Mouse (Mus musculus) limb, embryonic 10.5 days (tissue): ENCODE measurements around the gene Cttnbp2nl. TPM values are rescaled to one million over a fixed set of nuclear protein-coding genes. Genes with fewer than 3 reads are reported as not detected.
A peak's percentile ranks its signal among the peaks of the same experiment; 100 is the strongest.

Source experiments
- DNase-seq: peaks from one replicate; pipeline ENCODE4 v3.0.0-alpha.2; 2017; ENCODE audit warnings: low spot score
- H3K27ac ChIP-seq: fragments of 300-500 bp; sonication (generic); 2 replicates; pipeline ENCODE4 v1.5.1; 2016; ENCODE audit warnings: mild to moderate bottlenecking
- H3K27me3 ChIP-seq: fragments of 300-500 bp; sonication (generic); 2 replicates; pipeline ENCODE4 v1.6.1; 2016; ENCODE audit warnings: low read depth, mild to moderate bottlenecking; ENCODE audit not compliant: poor library complexity, severe bottlenecking
- H3K36me3 ChIP-seq: fragments of 300-500 bp; sonication (generic); 2 replicates; pipeline ENCODE4 v1.6.1; 2016; ENCODE audit warnings: mild to moderate bottlenecking, moderate library complexity
- H3K4me1 ChIP-seq: fragments of 300-500 bp; sonication (generic); 2 replicates; pipeline ENCODE4 v1.6.1; 2016
- H3K4me3 ChIP-seq: fragments of 300-500 bp; sonication (generic); 2 replicates; pipeline ENCODE4 v1.5.1; 2016; ENCODE audit warnings: mild to moderate bottlenecking, moderate library complexity
- H3K9me3 ChIP-seq: fragments of 300-500 bp; sonication (generic); replicated peaks from 2 replicates; pipeline ENCODE4 v1.6.1; 2016; ENCODE audit warnings: mild to moderate bottlenecking
- WGBS: fragments of 180-500 bp; shearing (Covaris S2); methylation state at CpG from one replicate; pipeline ENCODE4 v1.1.7; 2016; 5-methylcytosine and 5-hydroxymethylcytosine counted together
- polyA plus RNA-seq: library from polyadenylated mRNA; unstranded; fragments of >200 nt; fragmentation: Nextera tagmentation; extraction: Ambion mirVana; gene quantifications from 2 replicates; pipeline ENCODE4 v1.2.1, GENCODE M21; 2016

Cttnbp2nl gene
- polyA plus RNA-seq, 1 experiment from 2014 or later, result 50.1 TPM

DNA sequence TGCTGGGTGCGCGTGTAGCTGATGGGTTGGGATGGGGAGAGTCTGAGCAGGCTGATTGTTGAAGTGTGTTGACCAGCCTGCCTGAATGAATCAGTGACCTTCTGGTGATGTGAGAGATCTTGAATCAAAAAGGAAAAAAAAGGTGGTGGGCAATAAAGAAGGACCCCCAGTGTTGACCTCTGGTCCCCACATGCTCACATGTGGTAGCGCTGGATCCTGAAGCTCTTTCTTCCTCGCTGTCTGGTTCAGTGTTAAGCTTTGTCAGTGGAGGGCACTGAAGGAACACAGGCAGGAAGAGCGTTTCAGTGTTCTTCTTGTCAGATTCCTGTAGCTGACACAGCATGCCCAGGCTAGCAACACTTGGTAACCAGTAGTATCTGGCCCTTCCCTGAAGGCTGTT is 22.9 kb upstream of the Cttnbp2nl start:
- DNase-seq, result no peak
- no peak overlapping the region for H3K4me3 ChIP-seq
- 90% methylated on average over 5 of the region's 5 CpGs for WGBS
- H3K36me3 ChIP-seq, result no peaks in the 10 kb centered on the region
- no peaks in the 10 kb centered on the region for H3K9me3 ChIP-seq
- no peaks in the 10 kb centered on the region for H3K27me3 ChIP-seq
- H3K4me1 ChIP-seq, result peaks cover 18% of the 10 kb centered on the region
- no peak overlapping the region for H3K27ac ChIP-seq

DNA sequence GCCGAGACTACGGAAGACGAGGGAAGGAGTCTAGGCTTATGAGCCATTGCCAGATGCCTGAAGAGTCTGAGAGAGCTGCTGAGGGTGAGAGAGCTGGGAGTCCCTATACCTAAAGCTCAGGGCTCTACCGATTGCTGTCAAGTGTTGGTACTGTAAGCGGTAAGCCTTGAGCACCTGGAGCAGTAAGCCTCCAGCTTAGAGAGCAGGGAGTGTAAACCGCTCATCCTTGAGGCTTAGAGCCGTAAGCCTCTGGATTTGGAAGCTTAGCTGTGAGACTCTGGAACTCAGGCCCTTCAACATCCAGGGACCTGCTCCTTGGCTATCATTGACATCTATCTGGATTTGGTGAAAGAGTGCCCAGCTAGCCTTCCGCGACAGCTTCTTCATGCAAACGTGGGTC is 19.6 kb upstream of the Cttnbp2nl start:
- DNase-seq, result no peak
- Histone ChIP-seq H3K36me3 (no peaks in the 10 kb centered on the region), H3K27ac (no peak overlapping the region), H3K9me3 (no peaks in the 10 kb centered on the region), H3K4me3 (no peak overlapping the region), H3K27me3 (no peaks in the 10 kb centered on the region), H3K4me1 (peaks cover 26% of the 10 kb centered on the region)
- 92% methylated on average over 10 of the region's 10 CpGs for WGBS

DNA sequence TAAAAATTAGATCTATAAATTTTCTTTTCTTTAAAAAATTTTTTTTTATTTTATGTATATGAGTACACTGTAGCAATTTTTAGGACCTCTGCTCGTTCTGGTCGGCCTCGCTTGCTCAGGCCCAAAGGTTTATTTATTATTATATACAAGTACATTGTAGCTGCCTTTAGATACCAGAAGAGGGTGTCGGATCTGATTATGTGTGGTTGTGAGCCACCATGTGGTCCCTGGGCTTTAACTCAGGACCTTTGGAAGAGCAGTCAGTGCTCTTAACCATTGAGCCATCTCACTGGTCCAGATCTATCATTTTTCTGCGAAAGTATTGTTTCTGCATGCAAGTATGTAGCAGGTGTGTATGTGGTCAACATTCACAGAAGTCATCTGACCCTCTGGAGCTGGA is 18.3 kb upstream of the Cttnbp2nl start:
- Histone ChIP-seq H3K4me3 (no peak overlapping the region), H3K9me3 (no peaks in the 10 kb centered on the region), H3K4me1 (peaks cover 27% of the 10 kb centered on the region), H3K36me3 (no peaks in the 10 kb centered on the region), H3K27ac (no peak overlapping the region), H3K27me3 (no peaks in the 10 kb centered on the region)
- no peak for DNase-seq
- 94% methylated on average over 5 of the region's 5 CpGs for WGBS

DNA sequence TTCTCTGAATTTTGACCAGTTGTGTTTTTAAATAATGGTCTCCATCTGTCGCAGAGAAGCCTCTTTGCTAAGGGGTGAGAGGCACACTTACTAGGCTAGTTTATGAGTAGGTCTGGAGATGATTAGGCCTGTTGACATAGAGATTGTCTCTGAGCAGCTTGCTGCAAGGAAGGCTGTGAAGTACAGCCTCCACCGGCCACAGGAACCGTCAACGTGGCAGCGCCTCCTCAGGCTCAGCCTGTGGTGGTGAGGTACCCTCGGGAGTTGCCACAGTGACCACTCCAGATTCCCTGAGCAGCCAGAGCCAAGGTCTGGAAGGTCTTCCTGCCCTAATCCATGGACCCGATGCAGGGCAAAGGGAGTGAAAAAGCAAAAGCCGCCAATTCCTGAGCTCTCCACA is 17.6 kb upstream of the Cttnbp2nl start:
- Histone ChIP-seq H3K4me1 (peaks cover 27% of the 10 kb centered on the region), H3K27ac (peak overlapping the region; percentile 76), H3K27me3 (no peaks in the 10 kb centered on the region), H3K9me3 (no peaks in the 10 kb centered on the region), H3K4me3 (no peak overlapping the region), H3K36me3 (no peaks in the 10 kb centered on the region)
- no peak for DNase-seq
- 46% methylated on average over 8 of the region's 8 CpGs for WGBS

DNA sequence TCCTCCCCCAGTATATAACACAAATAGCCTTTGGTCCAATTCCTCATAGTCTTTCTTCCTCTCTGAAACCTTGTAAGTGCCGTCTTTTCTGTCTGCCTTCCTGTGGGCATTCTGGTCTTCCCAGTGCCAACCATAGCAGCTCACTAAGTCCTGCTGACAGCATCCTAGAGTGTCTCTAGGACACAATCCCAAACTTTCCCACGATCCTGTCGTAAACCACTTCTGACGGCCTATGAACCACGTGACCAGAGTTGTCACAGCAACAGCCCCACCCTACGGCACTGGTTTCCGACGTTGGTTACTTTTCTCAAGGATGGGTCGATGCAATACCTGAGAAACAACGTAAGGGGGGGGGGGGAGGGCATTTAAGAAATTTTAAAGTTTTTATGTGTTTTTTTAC is 13.6 kb upstream of the Cttnbp2nl start, which contains the start of gene 4930564D02Rik:
TSS of gene 4930564D02Rik (plus strand) at position 301 of the 400 bp plus-strand sequence.
- H3K36me3 ChIP-seq, result no peaks in the 10 kb centered on the region
- DNase-seq, result no peak
- no peak within 1 kb of the TSS for H3K4me3 ChIP-seq
- no peaks in the 10 kb centered on the region for H3K9me3 ChIP-seq
- 81% methylated on average over 10 of the region's 10 CpGs for WGBS
- H3K27me3 ChIP-seq, result no peaks in the 10 kb centered on the region
- peaks cover 33% of the 10 kb centered on the region for H3K4me1 ChIP-seq
- H3K27ac ChIP-seq, result 0 out of 2 replicates have a peak within 1 kb of the TSS, but pooled peaks have one; percentile 20

DNA sequence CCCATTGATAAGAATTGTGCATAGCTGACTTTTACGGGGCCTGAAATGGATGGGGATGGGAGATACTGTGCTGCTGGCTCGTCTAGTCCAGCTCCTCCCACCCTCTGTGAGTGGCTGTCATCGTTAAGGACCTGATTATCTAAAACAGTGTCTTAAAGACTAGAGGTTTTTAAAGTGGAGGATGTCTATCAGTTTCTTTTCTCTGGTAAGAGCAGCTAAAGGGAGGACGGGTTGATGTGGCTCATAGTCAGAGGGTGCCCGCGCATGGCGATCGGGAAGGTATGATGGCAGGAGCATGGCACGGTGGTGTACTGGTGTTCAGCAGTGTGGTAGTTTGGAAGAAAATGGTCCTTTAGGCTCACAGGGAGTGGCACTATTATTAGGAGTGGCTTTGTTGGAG is 9.7 kb upstream of the Cttnbp2nl start:
- H3K9me3 ChIP-seq, result no peaks in the 10 kb centered on the region
- no peak for DNase-seq
- peaks cover 43% of the 10 kb centered on the region for H3K4me1 ChIP-seq
- H3K27me3 ChIP-seq, result no peaks in the 10 kb centered on the region
- no peaks in the 10 kb centered on the region for H3K36me3 ChIP-seq
- no peak overlapping the region for H3K4me3 ChIP-seq
- H3K27ac ChIP-seq, result no peak overlapping the region; the same call in 1 of the 2 replicates
- 80% methylated on average over 9 of the region's 9 CpGs for WGBS

DNA sequence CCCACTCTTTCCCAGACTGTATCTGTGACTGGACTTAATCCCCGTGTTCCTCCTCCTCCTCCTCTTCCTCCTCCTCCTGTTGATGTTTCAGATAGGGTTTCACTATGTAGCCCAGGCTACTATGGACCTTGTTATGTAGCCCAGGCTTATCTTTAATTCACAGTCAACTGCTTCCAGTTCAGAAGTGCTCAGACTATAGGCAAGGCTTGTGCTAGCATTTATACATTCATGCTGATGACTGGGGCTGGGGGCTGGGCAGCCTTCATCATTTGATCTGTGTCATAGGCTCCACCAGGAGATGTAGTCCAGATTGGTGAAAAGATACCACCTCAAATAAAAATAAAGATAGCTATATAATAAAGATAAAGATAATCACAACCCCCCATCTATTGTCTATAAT is 9.0 kb upstream of the Cttnbp2nl start:
- no peak for DNase-seq
- Histone ChIP-seq H3K27me3 (no peaks in the 10 kb centered on the region), H3K4me1 (peaks cover 39% of the 10 kb centered on the region), H3K36me3 (no peaks in the 10 kb centered on the region), H3K9me3 (no peaks in the 10 kb centered on the region), H3K4me3 (no peak overlapping the region), H3K27ac (peak overlapping the region; percentile 77; the same call in 1 of the 2 replicates)
- 66% methylated on average over 1 of the region's 1 CpGs for WGBS

DNA sequence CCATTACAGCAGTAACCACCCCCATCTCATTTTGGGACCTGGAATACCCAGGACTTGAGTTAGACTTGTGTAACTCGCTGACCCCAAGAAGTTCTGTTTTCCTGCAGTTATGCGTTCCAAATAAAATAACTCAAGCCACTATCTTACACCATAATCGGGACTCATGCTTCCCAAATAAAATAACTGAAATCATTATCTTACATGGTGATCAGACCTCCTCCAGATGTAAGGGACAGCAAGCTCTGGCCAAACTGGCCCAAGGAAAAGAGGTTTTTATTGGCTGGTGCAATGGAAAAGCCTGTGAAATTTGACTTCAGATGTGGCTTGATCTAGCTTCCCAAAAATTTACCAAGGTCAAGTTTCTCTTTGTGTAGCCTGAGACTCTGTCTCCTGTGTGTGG is 8.6 kb upstream of the Cttnbp2nl start:
- Histone ChIP-seq H3K4me1 (peaks cover 39% of the 10 kb centered on the region), H3K9me3 (no peaks in the 10 kb centered on the region), H3K27ac (peak overlapping the region; percentile 77; the same call in 1 of the 2 replicates), H3K27me3 (no peaks in the 10 kb centered on the region), H3K36me3 (no peaks in the 10 kb centered on the region), H3K4me3 (no peak overlapping the region)
- 85% methylated on average over 3 of the region's 3 CpGs for WGBS
- DNase-seq, result no peak

DNA sequence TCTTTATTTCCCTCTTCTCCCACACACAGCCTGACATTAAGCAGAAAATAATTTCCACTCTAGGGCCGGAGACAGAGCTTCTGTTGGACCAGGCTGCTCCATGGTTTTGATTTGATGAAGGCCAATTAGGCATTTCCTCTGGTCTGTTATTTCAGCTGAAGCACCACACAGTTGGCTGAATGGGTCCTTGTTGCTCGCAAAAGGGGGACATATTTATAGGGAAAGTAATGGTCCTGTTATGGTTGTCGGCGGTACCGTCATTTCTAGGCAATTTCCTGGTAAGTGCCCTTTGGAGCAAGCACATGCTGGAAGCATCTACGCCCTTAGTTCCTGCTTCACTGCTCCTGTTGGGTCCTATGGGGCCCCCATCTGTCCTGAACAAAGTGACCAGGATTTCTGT is 8.0 kb upstream of the Cttnbp2nl start:
- Histone ChIP-seq H3K27me3 (no peaks in the 10 kb centered on the region), H3K4me3 (no peak overlapping the region), H3K4me1 (peaks cover 39% of the 10 kb centered on the region), H3K9me3 (no peaks in the 10 kb centered on the region), H3K36me3 (no peaks in the 10 kb centered on the region), H3K27ac (peak overlapping the region; percentile 77)
- no peak for DNase-seq
- WGBS, result 51% methylated on average over 6 of the region's 6 CpGs

DNA sequence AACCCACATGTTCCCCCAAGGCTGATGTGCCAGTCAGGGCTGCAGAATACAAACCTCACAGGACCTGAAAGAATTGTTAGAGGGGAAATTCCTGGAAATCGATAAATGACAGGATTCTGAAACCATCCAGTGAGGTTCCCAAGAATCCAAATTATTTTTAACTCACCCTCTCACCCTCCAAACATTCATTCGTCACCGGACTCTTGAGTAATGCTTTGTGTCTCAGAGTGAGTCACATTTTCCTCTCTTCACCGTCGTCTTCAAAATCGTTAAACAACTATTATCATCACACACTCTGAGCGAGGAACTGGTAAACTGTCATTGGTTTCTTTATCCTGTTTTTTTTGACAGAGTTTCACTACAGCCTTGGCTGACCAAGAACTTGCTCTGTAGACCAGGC is 7.0 kb upstream of the Cttnbp2nl start:
- 77% methylated on average over 7 of the region's 7 CpGs for WGBS
- peaks cover 39% of the 10 kb centered on the region for H3K4me1 ChIP-seq
- DNase-seq, result no peak
- H3K27me3 ChIP-seq, result no peaks in the 10 kb centered on the region
- no peaks in the 10 kb centered on the region for H3K36me3 ChIP-seq
- H3K4me3 ChIP-seq, result no peak overlapping the region
- H3K9me3 ChIP-seq, result no peaks in the 10 kb centered on the region
- no peak overlapping the region; the same call in 1 of the 2 replicates for H3K27ac ChIP-seq

DNA sequence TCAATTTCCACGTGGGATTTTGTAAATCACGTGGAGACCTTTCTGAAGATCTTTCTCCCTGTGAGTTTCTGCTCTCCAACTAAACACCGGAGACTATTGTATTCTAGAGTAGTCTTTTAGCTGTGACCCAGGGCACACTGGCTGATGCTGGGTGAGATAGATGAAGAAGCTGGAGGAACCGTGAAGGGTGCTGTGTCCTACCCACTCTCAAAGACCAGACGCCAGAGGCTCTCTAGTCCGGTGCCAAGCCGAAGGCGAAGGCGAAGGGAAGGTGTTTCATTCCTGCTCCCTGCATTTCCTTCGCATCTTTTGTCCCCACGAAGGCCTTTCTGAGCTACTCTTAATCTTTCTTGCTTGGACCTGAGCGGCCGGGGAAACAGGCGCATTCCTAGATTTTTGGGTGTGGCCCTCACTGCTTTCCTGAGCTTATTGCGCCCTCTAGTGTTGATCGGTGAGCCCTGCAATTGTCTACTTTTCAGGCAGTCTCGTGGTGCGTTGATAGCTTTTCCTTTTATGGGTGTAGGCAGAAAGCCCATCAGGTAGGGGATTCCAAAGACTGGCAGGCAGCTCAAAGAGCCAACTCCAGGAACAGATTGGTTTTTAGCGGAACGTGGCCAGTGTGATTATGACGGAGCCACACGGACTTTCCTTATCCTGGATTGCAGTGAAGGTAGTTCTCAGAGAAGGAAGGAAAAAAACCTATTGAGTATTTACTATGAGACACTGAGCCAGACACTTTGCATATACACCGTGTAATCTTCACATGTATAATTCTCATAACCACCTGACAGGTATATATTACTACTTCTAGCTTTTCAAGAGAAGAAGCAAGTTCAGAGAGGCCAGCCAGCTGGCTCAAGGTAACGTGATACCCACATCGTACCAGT is 5.9 kb upstream of the Cttnbp2nl start:
- H3K27ac ChIP-seq, result peak overlapping the region; percentile 62; the same call in 1 of the 2 replicates
- peak; percentile 90 for DNase-seq
- H3K4me3 ChIP-seq, result peak overlapping the region; percentile 35
- H3K36me3 ChIP-seq, result no peaks in the 10 kb centered on the region
- H3K9me3 ChIP-seq, result no peaks in the 10 kb centered on the region
- peaks cover 39% of the 10 kb centered on the region for H3K4me1 ChIP-seq
- 16% methylated on average over 25 of the region's 25 CpGs for WGBS
- no peaks in the 10 kb centered on the region for H3K27me3 ChIP-seq

DNA sequence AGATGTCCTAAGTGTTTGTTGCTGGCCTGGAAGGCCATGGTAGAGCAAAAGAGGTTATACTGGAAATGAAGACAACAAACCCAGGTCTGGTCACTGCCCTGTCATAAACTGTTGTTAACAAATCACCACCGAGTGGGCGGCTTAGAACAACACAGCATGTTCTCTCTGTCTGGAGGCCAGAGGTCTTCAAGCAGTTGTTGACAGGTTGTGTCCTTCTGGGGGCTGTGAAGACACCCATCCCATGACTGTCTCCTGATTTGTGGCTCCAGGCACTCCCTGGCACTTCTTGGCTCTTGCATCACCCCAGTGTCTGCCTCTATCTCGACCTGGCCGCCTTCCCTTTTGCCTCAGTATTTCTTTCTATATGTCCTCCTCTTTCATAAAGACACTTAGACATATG is 2.7 kb upstream of the Cttnbp2nl start:
- Histone ChIP-seq H3K9me3 (no peaks in the 10 kb centered on the region), H3K4me3 (no peak overlapping the region), H3K36me3 (no peaks in the 10 kb centered on the region), H3K27ac (no peak overlapping the region), H3K27me3 (no peaks in the 10 kb centered on the region), H3K4me1 (peaks cover 47% of the 10 kb centered on the region)
- WGBS, result 76% methylated on average over 4 of the region's 4 CpGs
- no peak for DNase-seq

DNA sequence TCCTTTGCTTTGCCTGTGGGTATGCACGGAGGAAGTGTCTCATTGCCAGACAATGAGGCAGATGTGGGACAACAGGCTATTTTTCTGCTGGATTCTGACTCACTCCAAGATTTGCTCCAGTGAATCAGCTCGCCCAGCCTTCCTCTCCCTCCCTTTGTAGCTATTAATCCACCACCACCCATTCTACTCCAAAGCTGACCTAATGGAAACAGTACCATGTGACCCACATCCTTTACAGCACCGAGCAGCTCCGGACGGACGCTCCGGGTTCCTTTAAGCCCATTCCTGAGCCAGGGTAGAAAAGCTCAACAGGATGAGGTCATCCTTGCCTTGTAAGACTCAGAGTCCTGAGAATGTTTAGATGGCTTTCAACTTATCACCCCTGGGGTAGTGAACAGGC is 2.0 kb upstream of the Cttnbp2nl start:
- no peak for DNase-seq
- Histone ChIP-seq H3K4me1 (peaks cover 45% of the 10 kb centered on the region), H3K36me3 (peaks cover under 1% of the 10 kb centered on the region; the same call in 1 of the 2 replicates), H3K9me3 (no peaks in the 10 kb centered on the region), H3K27ac (no peak overlapping the region), H3K4me3 (no peak overlapping the region), H3K27me3 (no peaks in the 10 kb centered on the region)
- 80% methylated on average over 7 of the region's 7 CpGs for WGBS
